Mouse (Mus musculus): ENCODE measurements at regions not wholly inside any gene's neighbourhood (a gene's known extent, or its start where the extent isn't known, plus 50 kb on each side); places are given as distances from the start of the nearest gene placed in this dataset.

- WGBS, result 40% methylated on average over 18 of the region's 18 CpGs
- H3K27me3 ChIP-seq, result no peaks in the 10 kb centered on the region
These were observed 1126.5 kb upstream of the Gulo start for GRCm38 (mm10) chr14:67135221-67136140.

GRCm38 (mm10) chr14:67133221-67133620 is 1124.2 kb upstream of the Gulo start:
- no peak overlapping the region for H3K4me3 ChIP-seq (replicated peaks)
- no peak for ATAC-seq (replicated peaks; ENCODE audit: low FRiP score)
- WGBS, result 68% methylated on average over 6 of the region's 6 CpGs
- H3K9me3 ChIP-seq (replicated peaks), result peaks cover 7% of the 10 kb centered on the region; the same call in 1 of the 2 replicates
- no peak overlapping the region for H3K4me2 ChIP-seq
- H3K9ac ChIP-seq, result no peak overlapping the region
- peak overlapping the region; percentile 61 for H3K27ac ChIP-seq
- no peaks in the 10 kb centered on the region for H3K36me3 ChIP-seq
- H3K27me3 ChIP-seq, result no peaks in the 10 kb centered on the region
- H3K4me1 ChIP-seq, result peaks cover 25% of the 10 kb centered on the region

More at GRCm38 (mm10) chr14:67135221-67136140, 1126.5 kb upstream of the Gulo start:
- peak overlapping the region; percentile 75 for H3K27ac ChIP-seq
- H3K4me3 ChIP-seq (replicated peaks), result no peak overlapping the region
- no peaks in the 10 kb centered on the region for H3K36me3 ChIP-seq
- ATAC-seq (replicated peaks; ENCODE audit: low FRiP score), result peak; percentile 91
- H3K9me3 ChIP-seq (replicated peaks), result no peaks in the 10 kb centered on the region
- H3K4me2 ChIP-seq, result peak overlapping the region; percentile 34
- H3K9ac ChIP-seq, result peak overlapping the region; percentile 15; the same call in 1 of the 2 replicates
- peaks cover 27% of the 10 kb centered on the region for H3K4me1 ChIP-seq

- Histone ChIP-seq H3K4me2 (no peak overlapping the region), H3K36me3 (no peaks in the 10 kb centered on the region), H3K27me3 (no peaks in the 10 kb centered on the region), H3K27ac (no peak overlapping the region), H3K4me3 (replicated peaks) (no peak overlapping the region), H3K9me3 (replicated peaks) (peaks cover 7% of the 10 kb centered on the region; the same call in 1 of the 2 replicates), H3K4me1 (0 out of 2 replicates have a peak, but pooled peaks cover 11% of the 10 kb centered on the region), H3K9ac (no peak overlapping the region)
- ATAC-seq (replicated peaks; ENCODE audit: low FRiP score), result no peak
- 86% methylated on average over 7 of the region's 7 CpGs for WGBS
These were observed 1118.1 kb upstream of the Gulo start for GRCm38 (mm10) chr14:67127118-67127517.

- H3K9me3 ChIP-seq (replicated peaks), result peaks cover 7% of the 10 kb centered on the region; the same call in 1 of the 2 replicates
- ATAC-seq (replicated peaks; ENCODE audit: low FRiP score), result no peak
- H3K36me3 ChIP-seq, result no peaks in the 10 kb centered on the region
- H3K4me2 ChIP-seq, result no peak overlapping the region
- no peaks in the 10 kb centered on the region for H3K27me3 ChIP-seq
- H3K4me3 ChIP-seq (replicated peaks), result no peak overlapping the region
- no peak overlapping the region for H3K9ac ChIP-seq
- H3K4me1 ChIP-seq, result 0 out of 2 replicates have a peak, but pooled peaks cover 8% of the 10 kb centered on the region
- H3K27ac ChIP-seq, result no peak overlapping the region
- 41% methylated on average over 6 of the region's 6 CpGs for WGBS
These were observed 1117.2 kb upstream of the Gulo start for GRCm38 (mm10) chr14:67126254-67126653.

- H3K9me3 ChIP-seq (replicated peaks), result no peaks in the 10 kb centered on the region
- H3K9ac ChIP-seq, result no peak overlapping the region
- no peak overlapping the region for H3K4me3 ChIP-seq (replicated peaks)
- no peaks in the 10 kb centered on the region for H3K27me3 ChIP-seq
- no peak overlapping the region for H3K4me2 ChIP-seq
- H3K36me3 ChIP-seq, result no peaks in the 10 kb centered on the region
- WGBS, result 74% methylated on average over 7 of the region's 7 CpGs
- H3K27ac ChIP-seq, result no peak overlapping the region
- 0 out of 2 replicates have a peak, but pooled peaks cover 8% of the 10 kb centered on the region for H3K4me1 ChIP-seq
- no peak for ATAC-seq (replicated peaks; ENCODE audit: low FRiP score)
These were observed 1114.3 kb upstream of the Gulo start for GRCm38 (mm10) chr14:67123300-67123699.
